Mouse (Mus musculus) megakaryocyte, adult 5-6 weeks (primary cell): ENCODE measurements around the gene Rtn2. TPM values are rescaled to one million over a fixed set of nuclear protein-coding genes. Genes with fewer than 3 reads are reported as not detected.
A peak's percentile ranks its signal among the peaks of the same experiment; 100 is the strongest.

Experiments used
- ATAC-seq: 2 replicates; pipeline ENCODE4 v1.8.0; 2016; ENCODE audit warnings: mild to moderate bottlenecking, inconsistent platforms; ENCODE audit not compliant: poor library complexity, severe bottlenecking
- total RNA-seq, 2 experiments: library from RNA; stranded (forward) in 1 of 2; stranded (reverse) in 1 of 2; fragments of 153-499, 151-499 nt in 1 of 2; fragments of 221-1000, 200-1000 nt in 1 of 2; gene quantifications; 2 replicates each; pipeline versions ENCODE4 v1.2.3 to v1.2.4; 2015 to 2017

Rtn2 gene
- total RNA-seq, 2 experiments from 2014 or later, result not detected

DNA sequence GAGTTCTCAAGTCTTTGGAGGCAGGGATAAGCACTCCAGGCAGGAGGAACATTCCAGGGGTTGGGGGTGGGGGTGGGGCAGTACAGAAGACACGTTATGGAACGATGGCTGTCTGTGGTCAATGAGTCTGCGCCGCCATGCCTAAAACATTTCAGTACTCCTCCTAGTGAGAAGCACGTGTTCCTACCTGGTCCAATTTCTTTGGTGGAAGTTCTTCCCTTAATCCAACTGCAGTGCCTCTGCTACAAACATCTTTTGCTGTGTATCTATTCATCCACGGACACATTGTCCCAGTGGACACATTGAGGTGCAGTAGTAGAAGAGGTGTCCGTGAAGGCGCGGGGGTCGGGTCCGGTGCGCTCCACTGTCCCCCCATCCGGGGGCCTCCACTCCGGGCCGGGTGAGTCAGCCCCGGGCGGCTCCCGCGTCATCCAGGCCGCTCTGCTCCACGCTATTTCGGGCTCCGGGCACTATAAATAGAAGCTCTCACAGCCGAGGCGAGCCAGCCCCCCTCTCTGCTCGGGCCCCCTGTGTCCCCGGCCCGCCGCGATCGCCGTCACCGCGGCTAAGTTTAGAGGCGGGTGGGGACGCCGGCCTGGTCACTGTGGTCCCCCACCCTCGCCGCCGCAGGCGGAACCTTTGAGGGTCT lies 59.5 kb downstream of the Rtn2 start:
- no peak for ATAC-seq

DNA sequence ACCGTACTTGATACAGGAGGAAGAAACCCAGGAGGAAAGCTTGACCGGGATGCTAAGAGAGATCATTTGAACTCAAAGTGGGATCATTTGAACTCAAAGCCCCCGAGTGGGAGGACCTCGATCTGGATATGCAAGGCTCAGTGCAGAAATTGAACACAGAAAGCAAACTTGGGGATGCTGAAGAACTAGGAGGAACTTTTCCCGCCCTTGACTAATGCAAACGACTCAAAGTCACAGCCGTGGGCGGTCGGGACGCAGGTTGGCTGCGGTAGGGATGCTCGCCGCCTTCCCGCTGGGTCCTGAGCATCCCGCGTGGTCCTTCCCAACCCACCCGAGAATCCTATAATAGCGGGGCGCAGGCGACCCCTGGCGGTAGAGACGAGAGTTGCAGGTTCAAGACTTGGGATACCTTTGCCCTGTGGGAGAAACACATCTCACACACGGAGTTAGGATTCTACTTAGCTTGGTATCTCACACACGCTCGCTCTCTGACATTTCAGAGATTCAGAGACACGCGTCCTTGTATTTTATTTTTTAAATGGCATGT lies 60.1 kb downstream of the Rtn2 start:
- peak; percentile 33 for ATAC-seq

DNA sequence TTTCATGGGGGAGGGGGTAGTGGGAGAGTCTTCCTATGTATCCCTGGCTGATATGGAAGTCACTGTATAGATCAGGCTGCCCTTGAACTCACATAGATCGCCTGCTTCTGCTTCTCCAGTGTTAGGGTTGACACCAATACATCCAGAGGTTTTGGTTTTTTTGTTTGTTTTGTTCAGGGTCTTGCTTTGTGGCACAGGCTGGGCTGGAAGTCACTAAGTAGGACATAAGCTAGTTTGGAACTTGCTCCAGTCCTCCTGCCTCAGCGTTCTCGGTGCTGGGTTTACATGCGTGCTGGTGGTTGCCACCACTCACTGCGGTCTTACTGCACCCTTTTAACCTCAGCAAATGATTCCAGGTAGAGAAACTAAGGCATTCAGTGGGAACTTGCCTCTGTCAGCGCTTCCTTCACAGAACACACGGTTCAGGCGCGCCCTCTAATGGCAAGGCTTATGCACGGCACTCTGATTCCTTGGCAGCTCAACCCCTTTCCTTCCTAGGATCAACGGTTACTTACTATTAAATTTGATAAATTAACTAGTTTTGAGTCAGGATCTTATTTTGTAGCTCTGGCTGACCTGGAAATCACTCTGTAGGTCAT lies 60.9 kb downstream of the Rtn2 start:
- peak; percentile 46 for ATAC-seq

DNA sequence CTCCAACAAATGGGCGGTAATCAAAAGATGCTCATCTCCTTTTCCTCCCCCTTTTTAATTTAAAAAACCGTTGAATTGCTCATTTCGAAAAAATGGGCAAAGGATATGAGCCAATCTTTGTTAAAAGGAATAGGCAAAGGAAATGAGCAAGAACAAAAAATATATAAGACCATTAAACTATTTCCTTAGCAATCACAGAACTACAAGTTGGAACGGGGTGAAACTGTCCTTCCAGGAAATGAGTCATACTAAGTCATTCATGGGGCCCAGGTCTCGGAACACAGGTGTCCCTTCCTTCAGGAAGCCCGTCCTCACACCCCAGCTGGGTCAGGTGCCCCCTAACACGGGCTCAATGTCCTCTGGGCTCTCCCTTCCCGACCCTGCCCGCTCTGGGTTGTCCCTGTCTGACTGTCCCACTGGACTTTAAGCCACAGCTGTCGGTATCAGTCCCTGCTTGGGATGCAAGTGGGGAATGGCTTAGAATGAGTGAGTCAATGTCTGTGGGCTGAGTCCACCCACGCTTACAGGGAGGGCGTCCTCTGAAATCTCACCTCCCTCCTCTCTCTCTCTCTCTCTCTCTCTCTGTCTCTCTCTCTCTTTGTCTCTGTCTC lies 61.9 kb downstream of the Rtn2 start, which contains the start of gene Ercc1:
Gene Ercc1 (plus strand): TSS at position 542 of the 611 bp plus-strand sequence.
- no peak for ATAC-seq

DNA sequence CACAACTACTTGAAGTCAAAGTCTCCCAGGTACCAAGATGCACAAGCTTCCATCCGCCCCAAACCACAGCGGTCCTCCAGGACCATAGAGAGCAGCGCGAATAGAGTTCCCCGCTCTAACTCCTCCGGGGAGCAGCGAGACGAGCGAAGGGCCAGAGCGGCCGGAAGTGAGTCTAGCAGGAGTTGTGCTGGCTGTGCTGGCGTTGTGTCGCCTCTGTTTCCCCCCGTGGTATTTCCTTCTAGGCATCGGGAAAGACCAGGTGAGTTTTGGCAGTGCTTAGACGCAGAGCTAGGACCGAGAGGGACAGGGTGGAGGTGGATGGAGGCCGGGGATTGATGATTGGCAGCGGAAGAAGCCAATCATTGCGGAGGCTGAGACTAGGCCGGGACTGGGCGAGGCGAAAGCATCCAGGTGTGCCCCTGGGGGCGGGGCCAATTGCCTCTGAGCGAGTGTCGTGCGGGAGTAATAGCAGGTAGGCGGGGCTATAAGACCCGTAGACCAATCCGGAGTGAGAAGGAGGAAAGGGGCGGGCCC lies 62.6 kb downstream of the Rtn2 start:
- ATAC-seq, result peak; percentile 90

Other genes with a start within 250 kb of the Rtn2 start
- not detected in 2 replicates for gene Rsph6a, start 227.9 kb upstream of the Rtn2 start, total RNA-seq (2015)
- not detected in 2 replicates for gene Rsph6a, start 227.9 kb upstream of the Rtn2 start, total RNA-seq (2017)
- 4.1 and 6.2 TPM in 2 replicates for gene Dmwd, start 206.4 kb upstream of the Rtn2 start, total RNA-seq (2015)
- gene Dmwd, start 206.4 kb upstream of the Rtn2 start, total RNA-seq (2017), result 1.0 and 1.3 TPM in 2 replicates
- gene Dmpk, start 198.8 kb upstream of the Rtn2 start, total RNA-seq (2015), result 2.2 and 5.4 TPM in 2 replicates
- 2.7 and 3.1 TPM in 2 replicates for gene Dmpk, start 198.8 kb upstream of the Rtn2 start, total RNA-seq (2017)
- gene Six5, start 188.0 kb upstream of the Rtn2 start, total RNA-seq (2015), result 0.18 TPM in 1 of 2 replicates, not detected in the other
- 0.04 and 0.07 TPM in 2 replicates for gene Six5, start 188.0 kb upstream of the Rtn2 start, total RNA-seq (2017)
- gene Gm4969, start 164.3 kb upstream of the Rtn2 start, total RNA-seq (2015), result 0.05 TPM in 1 of 2 replicates, not detected in the other
- 0.29 TPM in 1 of 2 replicates, not detected in the other for gene Gm4969, start 164.3 kb upstream of the Rtn2 start, total RNA-seq (2017)
- gene Fbxo46, start 162.8 kb upstream of the Rtn2 start, total RNA-seq (2015), result 1.5 and 1.9 TPM in 2 replicates
- 6.5 and 6.9 TPM in 2 replicates for gene Fbxo46, start 162.8 kb upstream of the Rtn2 start, total RNA-seq (2017)
- 6.6 and 7.9 TPM in 2 replicates for gene Qpctl, start 133.3 kb upstream of the Rtn2 start, total RNA-seq (2015)
- gene Qpctl, start 133.3 kb upstream of the Rtn2 start, total RNA-seq (2017), result 3.5 and 4.5 TPM in 2 replicates
- 44.2 and 53.7 TPM in 2 replicates for gene Snrpd2, start 132.9 kb upstream of the Rtn2 start, total RNA-seq (2015)
- gene Snrpd2, start 132.9 kb upstream of the Rtn2 start, total RNA-seq (2017), result 28.3 and 32.4 TPM in 2 replicates
- gene Gipr, start 116.5 kb upstream of the Rtn2 start, total RNA-seq (2015), result not detected in 2 replicates
- gene Gipr, start 116.5 kb upstream of the Rtn2 start, total RNA-seq (2017), result not detected in 2 replicates
- 5.2 and 9.1 TPM in 2 replicates for gene Eml2, start 106.2 kb upstream of the Rtn2 start, total RNA-seq (2015)
- gene Eml2, start 106.2 kb upstream of the Rtn2 start, total RNA-seq (2017), result 8.7 and 13.4 TPM in 2 replicates
- not detected in 2 replicates for gene Gpr4, start 70.1 kb upstream of the Rtn2 start, total RNA-seq (2015)
- 0.12 TPM in 1 of 2 replicates, not detected in the other for gene Gpr4, start 70.1 kb upstream of the Rtn2 start, total RNA-seq (2017)
- 12.3 and 15.7 TPM in 2 replicates for gene Opa3, start 54.3 kb upstream of the Rtn2 start, total RNA-seq (2015)
- gene Opa3, start 54.3 kb upstream of the Rtn2 start, total RNA-seq (2017), result 18.2 and 20.7 TPM in 2 replicates
- gene Vasp, start 10.8 kb upstream of the Rtn2 start, total RNA-seq (2015), result 122 and 129 TPM in 2 replicates
- gene Vasp, start 10.8 kb upstream of the Rtn2 start, total RNA-seq (2017), result 180 and 227 TPM in 2 replicates
- gene Ppm1n, start 2.6 kb upstream of the Rtn2 start, total RNA-seq (2015), result not detected in 2 replicates
- not detected in 2 replicates for gene Ppm1n, start 2.6 kb upstream of the Rtn2 start, total RNA-seq (2017)
- gene Fosb, start 27.4 kb downstream of the Rtn2 start, total RNA-seq (2015), result 24.0 and 25.4 TPM in 2 replicates
- 26.9 and 30.4 TPM in 2 replicates for gene Fosb, start 27.4 kb downstream of the Rtn2 start, total RNA-seq (2017)
- 18.9 and 26.4 TPM in 2 replicates for gene Ercc1, start 62.2 kb downstream of the Rtn2 start, total RNA-seq (2015)
- gene Ercc1, start 62.2 kb downstream of the Rtn2 start, total RNA-seq (2017), result 17.5 and 21.4 TPM in 2 replicates
- gene Cd3eap, start 76.9 kb downstream of the Rtn2 start, total RNA-seq (2015), result 3.4 TPM in 2 replicates
- gene Cd3eap, start 76.9 kb downstream of the Rtn2 start, total RNA-seq (2017), result 9.0 and 11.5 TPM in 2 replicates
- 4.1 and 4.2 TPM in 2 replicates for gene Ppp1r13l, start 77.1 kb downstream of the Rtn2 start, total RNA-seq (2015)
- gene Ppp1r13l, start 77.1 kb downstream of the Rtn2 start, total RNA-seq (2017), result 0.45 TPM in 1 of 2 replicates, not detected in the other
- 4.9 and 5.7 TPM in 2 replicates for gene Ercc2, start 99.4 kb downstream of the Rtn2 start, total RNA-seq (2015)
- 12.6 and 19.2 TPM in 2 replicates for gene Ercc2, start 99.4 kb downstream of the Rtn2 start, total RNA-seq (2017)
- gene Klc3, start 121.5 kb downstream of the Rtn2 start, total RNA-seq (2015), result 0.09 TPM in 1 of 2 replicates, not detected in the other
- gene Klc3, start 121.5 kb downstream of the Rtn2 start, total RNA-seq (2017), result not detected in 2 replicates
- 0.14 and 0.18 TPM in 2 replicates for gene Ckm, start 122.2 kb downstream of the Rtn2 start, total RNA-seq (2015)
- 0.26 and 0.45 TPM in 2 replicates for gene Ckm, start 122.2 kb downstream of the Rtn2 start, total RNA-seq (2017)
- gene Mark4, start 176.2 kb downstream of the Rtn2 start, total RNA-seq (2015), result 11.4 and 14.7 TPM in 2 replicates
- 6.4 and 9.4 TPM in 2 replicates for gene Mark4, start 176.2 kb downstream of the Rtn2 start, total RNA-seq (2017)
- 0.09 and 0.14 TPM in 2 replicates for gene Exoc3l2, start 180.7 kb downstream of the Rtn2 start, total RNA-seq (2015)
- gene Exoc3l2, start 180.7 kb downstream of the Rtn2 start, total RNA-seq (2017), result 0.28 and 0.62 TPM in 2 replicates
- 3.9 and 6.2 TPM in 2 replicates for gene Bloc1s3, start 225.7 kb downstream of the Rtn2 start, total RNA-seq (2015)
- gene Bloc1s3, start 225.7 kb downstream of the Rtn2 start, total RNA-seq (2017), result 2.7 and 4.0 TPM in 2 replicates
- 27.1 and 32.1 TPM in 2 replicates for gene Trappc6a, start 225.8 kb downstream of the Rtn2 start, total RNA-seq (2015)
- gene Trappc6a, start 225.8 kb downstream of the Rtn2 start, total RNA-seq (2017), result 15.3 and 18.0 TPM in 2 replicates
- 0.23 TPM in 1 of 2 replicates, not detected in the other for gene Nkpd1, start 235.2 kb downstream of the Rtn2 start, total RNA-seq (2015)
- gene Nkpd1, start 235.2 kb downstream of the Rtn2 start, total RNA-seq (2017), result not detected in 2 replicates